Mouse (Mus musculus): ENCODE results near the gene Ccng2. TPM values are rescaled to one million over a fixed set of nuclear protein-coding genes. Genes with fewer than 3 reads are reported as not detected.

The Ccng2 gene
- 194 TPM for polyA plus RNA-seq (2017; shearing (Covaris generic))

GRCm38 (mm10) chr5:93266883-93267704 lies at the start of gene Ccng2:
Gene Ccng2 (plus strand): TSS chr5:93267257.

Other genes starting within 250 kb of the Ccng2 start
- not detected for gene Sowahb, start 222.2 kb upstream of the Ccng2 start, polyA plus RNA-seq (2017; shearing (Covaris generic))
- 43.9 TPM for gene Sept11, start 173.8 kb upstream of the Ccng2 start, polyA plus RNA-seq (2017; shearing (Covaris generic))
- gene Ccni, start 60.8 kb upstream of the Ccng2 start, polyA plus RNA-seq (2017; shearing (Covaris generic)) = 239 TPM
- 4.7 TPM for gene 2010109A12Rik, start 60.7 kb upstream of the Ccng2 start, polyA plus RNA-seq (2017; shearing (Covaris generic))